Mouse (Mus musculus) cerebellum, postnatal 14 days (tissue): ENCODE results near the gene Mybphl.

Experiments used
- DNase-seq, 2 experiments: peaks; one replicate each; pipeline ENCODE4 v3.0.0; 2021; ENCODE audit warnings: mixed read lengths in 2 of 2

Gene Mybphl

DNA sequence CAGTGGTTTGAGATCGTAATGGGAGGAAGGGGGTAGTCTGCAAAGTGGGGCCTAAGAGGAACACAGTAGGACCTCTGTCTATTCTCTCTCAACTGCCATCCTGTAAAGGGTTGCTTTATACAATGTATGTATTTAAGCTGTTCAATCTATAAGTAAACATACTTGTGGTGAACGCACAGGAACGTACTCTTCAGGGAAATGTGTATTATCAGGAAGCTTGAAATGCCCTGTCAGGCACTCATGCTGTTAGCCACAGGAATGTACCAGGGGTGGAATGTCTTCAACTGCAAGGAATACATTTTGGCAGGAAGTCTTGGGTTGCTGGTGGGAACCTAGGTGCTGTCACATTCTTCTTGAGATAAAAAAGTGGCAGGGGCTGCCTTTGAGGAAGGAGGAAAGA, 8.0 kb downstream of the Mybphl start:
- DNase-seq: no peak

DNA sequence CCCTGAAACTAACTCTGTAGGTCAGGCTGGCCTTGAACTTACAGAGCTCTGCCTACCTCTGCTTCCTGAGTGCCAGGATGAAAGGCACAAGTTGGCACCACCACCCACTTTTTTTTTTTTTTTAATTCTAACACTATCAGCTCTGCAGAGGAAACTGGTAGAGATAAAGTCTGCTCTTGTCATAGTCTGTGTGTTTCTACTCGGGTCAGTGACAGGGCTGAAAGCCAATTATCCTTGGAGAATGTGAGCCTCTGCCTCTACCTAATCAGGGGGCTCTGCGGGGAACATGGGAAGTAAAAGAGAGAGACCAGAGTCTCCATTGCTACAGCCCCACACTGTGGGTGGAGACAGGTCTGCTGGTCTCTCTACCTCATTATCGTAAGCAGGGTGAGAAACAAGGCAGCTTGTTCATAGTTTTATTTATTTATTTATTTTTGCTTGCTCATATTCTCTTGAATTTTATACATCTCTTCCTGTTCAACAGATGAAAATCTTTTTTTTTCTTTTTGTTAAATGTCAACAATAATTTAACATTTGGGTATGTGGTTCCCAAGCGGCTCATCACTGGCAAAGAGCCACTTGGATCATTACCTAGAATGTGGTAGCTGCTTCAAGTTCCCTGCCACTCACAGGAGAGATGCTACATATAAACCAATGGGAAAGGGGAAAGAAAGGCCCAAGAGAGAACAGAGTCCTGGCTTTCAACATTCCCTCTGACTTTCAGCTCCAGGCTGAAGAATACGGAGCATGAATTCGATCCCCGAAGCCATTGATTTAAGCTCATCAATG, 14.4 kb downstream of the Mybphl start:
- peak; percentile 51 to 57 for DNase-seq

DNA sequence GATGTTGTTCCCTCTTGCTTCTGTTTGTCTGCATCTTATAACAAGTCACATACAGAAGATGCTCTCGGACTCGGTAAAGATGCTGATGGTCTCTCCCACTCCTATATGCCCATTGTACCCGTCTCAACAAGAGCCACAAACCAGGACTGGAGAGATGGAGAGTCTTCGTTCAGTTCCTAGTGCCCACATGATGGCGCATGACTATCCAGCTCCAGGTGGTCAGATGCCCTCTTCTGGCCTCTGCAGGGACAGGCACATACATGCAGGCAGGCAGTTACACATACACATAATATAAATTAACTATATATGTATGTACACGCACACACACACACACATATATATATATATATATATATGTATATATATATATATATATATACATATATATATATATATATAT, 16.0 kb downstream of the Mybphl start:
- DNase-seq: peak in 1 of 2 experiments; percentile 30

GRCm38 (mm10) chr3:108381945-108382875, 17.5 kb downstream of the Mybphl start:
- no peak for DNase-seq

DNA sequence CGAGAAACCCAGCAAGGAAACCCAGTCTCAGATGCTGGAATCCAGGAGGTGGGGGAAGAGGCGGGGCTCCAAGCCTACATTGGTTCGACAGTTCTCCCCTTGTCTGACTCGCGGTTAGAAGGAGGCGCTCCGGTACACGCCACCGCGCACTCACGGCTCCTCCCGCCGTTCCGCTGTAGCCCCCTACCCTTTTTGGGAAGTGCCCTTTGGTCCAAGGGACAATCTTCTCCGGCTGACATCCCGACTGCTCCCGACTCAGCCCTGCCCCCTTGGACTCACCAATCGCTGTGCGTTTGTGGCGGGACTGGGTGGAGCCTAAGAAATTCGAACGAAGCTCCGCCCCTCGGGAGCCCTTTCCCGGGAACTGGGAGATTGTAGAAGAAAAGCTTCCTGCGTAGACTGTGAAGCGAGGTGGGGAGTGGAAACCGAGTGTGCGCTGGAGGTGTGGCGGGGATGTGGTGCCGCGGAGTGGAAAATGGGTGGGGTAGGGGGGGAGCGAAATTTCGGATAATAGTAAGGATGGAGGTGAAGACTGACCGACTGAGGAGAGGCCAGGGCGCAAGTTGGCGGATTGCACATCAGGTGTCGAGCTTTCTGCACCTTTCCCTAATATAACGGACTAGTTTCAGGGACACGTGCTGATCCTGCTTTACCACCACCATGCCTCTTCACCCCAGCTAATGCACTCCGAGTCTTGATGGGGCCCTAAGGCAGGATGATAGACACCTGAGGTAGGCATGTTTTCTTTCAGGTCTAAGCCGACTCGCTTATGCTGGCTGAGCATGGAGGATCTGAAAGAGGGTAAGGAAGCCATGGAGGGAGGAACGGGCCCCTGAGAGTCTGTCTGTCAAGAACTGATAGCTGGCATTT, 19.0 kb downstream of the Mybphl start, which contains the start of gene Psrc1:
Gene Psrc1, plus strand, starts transcription at position 355 of the 870 bp plus-strand sequence.
- peak; percentile 88 to 89 for DNase-seq

DNA sequence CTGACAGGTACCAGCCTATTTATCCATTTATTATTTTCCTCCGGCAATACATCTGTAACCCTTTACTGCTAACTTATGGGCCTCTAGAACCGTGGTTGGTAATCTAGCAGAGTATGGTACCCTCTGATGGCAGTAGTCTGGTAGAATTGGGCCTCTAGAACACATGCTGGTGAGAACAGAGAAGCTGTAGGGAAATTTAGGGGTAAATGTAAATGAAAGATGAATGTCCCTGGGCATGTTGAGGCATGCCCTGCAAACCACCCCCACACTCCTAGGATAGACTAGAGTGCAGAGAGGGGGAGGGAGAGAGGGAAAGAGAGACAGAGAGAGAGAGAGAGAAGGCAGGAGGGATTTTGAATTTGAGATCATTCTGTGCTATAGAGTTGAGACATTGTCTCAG, 19.7 kb downstream of the Mybphl start:
- DNase-seq: no peak

GRCm38 (mm10) chr3:108386186-108386585, 21.5 kb downstream of the Mybphl start:
- DNase-seq: peak; percentile 52 to 65

- DNase-seq: peak; percentile 99 to 100
These were observed 24.4 kb downstream of the Mybphl start for GRCm38 (mm10) chr3:108389111-108389545.

GRCm38 (mm10) chr3:108392299-108392698, 27.6 kb downstream of the Mybphl start:
- peak in 1 of 2 experiments; percentile 26 for DNase-seq

GRCm38 (mm10) chr3:108392793-108393192, 28.1 kb downstream of the Mybphl start:
- peak in 1 of 2 experiments; percentile 28 for DNase-seq

DNA sequence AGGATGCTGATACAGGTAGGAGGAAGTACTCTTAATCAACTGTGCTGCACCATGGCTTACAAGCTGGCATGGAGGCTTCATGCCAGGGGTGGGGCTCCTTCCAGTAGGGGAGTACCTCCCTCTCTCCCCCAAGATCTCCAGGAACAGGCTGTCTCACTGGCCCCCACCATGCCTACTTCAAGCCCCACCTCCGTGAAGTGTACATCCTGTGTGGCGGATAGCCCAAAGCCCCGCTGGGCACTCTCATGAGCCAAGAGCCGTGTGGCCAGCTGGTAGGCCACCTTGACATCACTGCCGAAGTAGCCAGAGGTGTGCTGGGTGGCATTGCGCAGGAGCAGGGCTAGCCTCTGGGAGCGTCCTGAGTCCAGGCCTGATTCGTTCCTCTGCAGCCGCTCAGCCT, 33.6 kb downstream of the Mybphl start:
- DNase-seq: peak in 1 of 2 experiments; percentile 64

DNA sequence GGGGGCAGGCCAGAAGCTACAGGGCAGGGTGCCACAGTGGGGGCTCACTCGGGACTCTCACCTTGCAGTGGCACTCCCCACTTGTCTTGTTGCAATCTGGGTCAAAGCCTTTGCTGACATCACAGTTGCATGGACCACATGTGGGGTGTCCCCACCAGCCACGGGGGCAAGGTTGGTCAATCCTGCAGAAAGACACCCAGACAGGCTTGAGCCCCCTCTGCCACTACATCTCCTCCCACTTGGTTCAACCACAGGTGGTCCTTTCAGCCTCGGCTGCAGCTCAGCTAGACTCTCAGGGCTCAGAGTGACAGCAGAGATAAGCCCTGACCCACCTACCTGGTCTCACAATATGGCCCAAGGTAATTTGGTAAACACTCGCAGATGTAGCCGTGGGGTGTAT, 35.7 kb downstream of the Mybphl start:
- peak; percentile 26 to 33 for DNase-seq

DNA sequence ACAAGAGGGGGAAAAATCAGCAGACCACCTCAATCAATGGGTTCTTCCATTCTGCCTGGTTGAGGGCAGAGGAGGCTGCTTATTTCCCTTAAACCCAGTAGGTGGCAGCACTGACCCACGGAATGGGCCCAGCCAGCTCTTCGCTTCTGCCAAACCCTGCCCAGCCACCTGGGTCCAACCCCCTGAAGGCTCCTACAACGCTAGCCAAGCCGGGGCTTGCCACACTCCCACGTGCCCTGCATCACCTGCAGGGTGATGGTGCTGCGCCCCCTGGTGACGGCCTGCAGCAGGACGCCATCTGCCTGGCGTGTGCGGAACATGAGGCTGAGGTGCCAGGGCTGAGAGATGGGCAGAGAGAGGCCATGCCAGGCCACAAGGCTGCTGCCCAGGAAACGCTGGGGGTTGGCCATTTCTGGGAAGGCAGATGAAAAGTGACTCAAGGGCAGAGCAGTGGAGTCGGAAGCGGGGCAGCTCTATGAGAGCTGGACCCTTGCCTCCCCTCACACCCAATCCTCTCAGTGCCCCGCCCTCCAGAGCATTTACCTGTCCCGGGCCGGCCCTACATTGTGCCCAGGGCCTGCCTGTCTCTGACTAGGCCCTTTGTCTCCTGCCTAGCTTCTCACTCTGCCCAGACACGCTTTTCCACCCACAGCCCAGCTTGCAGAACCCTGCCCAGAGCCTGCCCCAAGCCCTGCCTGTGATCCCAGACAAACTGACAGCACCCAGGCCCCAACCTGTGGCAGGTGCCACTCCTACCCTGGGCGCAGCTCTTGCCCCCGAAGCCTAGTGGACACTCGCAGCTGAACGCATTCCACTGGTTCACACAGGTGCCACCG, 37.2 kb downstream of the Mybphl start:
- DNase-seq: peak; percentile 96 to 97

DNA sequence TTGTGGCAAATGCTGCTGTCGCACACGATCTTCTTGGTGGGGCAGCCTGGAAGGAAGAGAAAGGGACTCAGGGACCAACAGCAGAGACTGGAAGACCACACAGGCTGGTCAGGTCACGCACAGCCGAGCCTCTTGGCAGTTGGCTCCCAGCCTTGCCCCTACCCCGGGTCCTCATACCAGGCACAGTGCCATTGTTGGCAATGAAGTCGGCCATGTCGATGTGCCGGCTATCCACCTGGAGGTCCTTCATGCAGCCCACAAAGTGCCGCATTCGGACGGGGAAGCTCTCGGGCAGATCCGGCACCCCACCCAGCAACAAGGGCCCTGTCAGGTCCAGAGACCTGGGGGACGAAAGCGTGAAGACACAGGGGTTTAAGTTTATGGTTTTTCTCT, 37.8 kb downstream of the Mybphl start:
- DNase-seq: peak; percentile 77 to 80

GRCm38 (mm10) chr3:108405536-108406305, 41.0 kb downstream of the Mybphl start:
- peak; percentile 70 to 75 for DNase-seq

DNA sequence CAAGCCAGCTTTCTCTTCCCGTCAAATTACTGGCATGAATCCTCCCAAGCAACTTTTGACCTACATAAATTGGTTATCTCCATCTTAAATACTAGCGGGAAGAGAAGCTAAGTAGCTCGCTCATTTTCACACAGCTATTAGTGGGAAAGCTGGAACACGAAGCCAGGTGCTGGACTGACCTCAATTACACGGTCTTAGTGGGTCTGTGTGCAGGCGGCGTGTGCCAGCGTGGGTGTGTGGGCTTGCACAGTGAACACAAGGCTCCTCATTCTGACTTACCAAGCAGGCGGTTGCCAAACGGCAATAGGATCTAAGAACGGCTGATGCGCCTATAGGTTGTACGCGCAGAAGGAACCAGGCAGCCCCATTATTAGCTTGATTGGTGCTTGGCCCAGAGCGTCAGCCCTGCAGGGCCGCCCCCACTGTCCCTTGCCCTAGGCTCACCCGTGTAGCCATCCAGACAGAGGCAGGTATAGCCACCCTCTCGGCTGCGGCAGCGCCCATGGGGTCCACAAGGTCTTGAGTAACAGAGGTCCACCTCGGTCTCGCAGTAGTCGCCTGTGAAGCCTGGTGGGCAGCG, 41.7 kb downstream of the Mybphl start:
- DNase-seq: peak in 1 of 2 experiments; percentile 52

DNA sequence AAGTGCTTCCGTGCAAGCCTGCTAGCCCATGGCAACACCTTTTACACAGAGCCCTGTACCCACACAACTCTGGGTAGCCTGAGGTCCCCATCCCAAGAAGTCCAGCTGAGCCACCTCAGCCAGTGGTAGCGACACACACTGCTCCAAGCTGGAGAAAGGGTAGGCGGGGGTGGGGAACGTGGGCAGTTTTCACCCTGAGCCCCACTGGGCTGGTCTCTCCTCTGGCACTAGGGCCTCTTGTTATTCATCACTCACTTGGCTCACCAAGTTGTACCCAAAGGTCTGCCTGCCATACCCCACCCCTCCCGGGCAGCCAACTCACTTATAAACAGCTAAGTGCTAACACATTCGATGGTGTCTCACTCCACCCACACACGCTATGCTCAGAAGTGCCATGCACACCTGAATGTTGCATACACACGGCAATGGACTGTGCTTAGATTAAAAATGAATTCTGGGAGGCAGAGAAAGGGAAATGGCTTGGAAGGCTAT, 43.9 kb downstream of the Mybphl start:
- DNase-seq: no peak

- DNase-seq: peak; percentile 73 to 80
These were observed 45.1 kb downstream of the Mybphl start for GRCm38 (mm10) chr3:108409656-108410358.

GRCm38 (mm10) chr3:108410359-108410714, 45.6 kb downstream of the Mybphl start:
- peak in 1 of 2 experiments; percentile 46 for DNase-seq
